Mouse (Mus musculus): Measurements from ENCODE around the gene Mios. TPM values are rescaled to one million over a fixed set of nuclear protein-coding genes. Genes with fewer than 3 reads are reported as not detected.
A peak's percentile ranks its signal among the peaks of the same experiment; 100 is the strongest.

Mios gene
- polyA plus RNA-seq (2015; fragmentation: Nextera tagmentation; extraction: Ambion mirVana), result 22.3 and 22.6 TPM in 2 replicates

GRCm38 (mm10) chr6:8209047-8209865 is at the start of gene Mios:
Mios (plus strand) TSS chr6:8209222.
- 0 out of 2 replicates have a peak, but pooled peaks cover 4% of the 10 kb centered on the region for H3K36me3 ChIP-seq
- H3K4me3 ChIP-seq, result peak within 1 kb of the TSS; percentile 63
- H3K27ac ChIP-seq (replicated peaks), result peak within 1 kb of the TSS; percentile 90
- peak within 1 kb of the TSS; percentile 65 for H3K4me2 ChIP-seq
- peak; percentile 98 for ATAC-seq (ENCODE audit: low FRiP score, low read depth)
- no peaks in the 10 kb centered on the region for H3K27me3 ChIP-seq
- no peaks in the 10 kb centered on the region for H3K9me3 ChIP-seq
- H3K4me1 ChIP-seq (replicated peaks), result peaks cover 14% of the 10 kb centered on the region
- WGBS, result under 1% methylated on average over 88 of the region's 90 CpGs
- H3K9ac ChIP-seq, result peak within 1 kb of the TSS; percentile 76

DNA sequence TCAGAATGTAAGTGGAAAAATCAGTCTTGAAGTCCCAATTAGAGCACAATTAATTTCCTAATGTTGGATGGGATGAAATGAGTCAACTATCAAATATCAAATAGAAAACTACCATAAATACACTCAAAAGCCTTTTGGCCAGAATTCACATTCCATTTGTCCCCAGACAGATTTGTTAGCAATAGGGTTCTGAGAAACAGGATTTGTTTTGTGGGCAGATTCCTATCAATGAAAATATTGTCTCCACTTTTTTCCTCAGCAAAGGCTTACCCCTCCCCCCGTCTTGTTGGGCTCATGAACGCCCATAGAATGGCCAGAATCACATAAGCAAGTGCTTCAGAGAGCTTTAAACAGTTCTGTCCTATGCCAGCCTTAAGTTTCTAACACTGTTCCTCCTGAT is 49.0 kb upstream of the Mios start:
- Histone ChIP-seq H3K27ac (replicated peaks) (no peak overlapping the region), H3K9me3 (no peaks in the 10 kb centered on the region), H3K9ac (no peak overlapping the region), H3K4me1 (replicated peaks) (no peaks in the 10 kb centered on the region), H3K4me2 (no peak overlapping the region), H3K36me3 (no peaks in the 10 kb centered on the region), H3K27me3 (no peaks in the 10 kb centered on the region), H3K4me3 (no peak overlapping the region)
- 68% methylated on average over 2 of the region's 2 CpGs for WGBS
- no peak for ATAC-seq (ENCODE audit: low FRiP score, low read depth)

- Histone ChIP-seq H3K4me2 (no peak overlapping the region), H3K9me3 (no peaks in the 10 kb centered on the region), H3K36me3 (no peaks in the 10 kb centered on the region), H3K27me3 (no peaks in the 10 kb centered on the region), H3K9ac (no peak overlapping the region), H3K27ac (replicated peaks) (no peak overlapping the region), H3K4me3 (no peak overlapping the region), H3K4me1 (replicated peaks) (no peaks in the 10 kb centered on the region)
- 78% methylated on average over 1 of the region's 1 CpGs for WGBS
- no peak for ATAC-seq (ENCODE audit: low FRiP score, low read depth)
These were observed 44.3 kb upstream of the Mios start for GRCm38 (mm10) chr6:8164741-8165140.

- no peak for ATAC-seq (ENCODE audit: low FRiP score, low read depth)
- WGBS, result 54% methylated on average over 1 of the region's 1 CpGs
- Histone ChIP-seq H3K36me3 (no peaks in the 10 kb centered on the region), H3K4me2 (no peak overlapping the region), H3K9me3 (no peaks in the 10 kb centered on the region), H3K27me3 (no peaks in the 10 kb centered on the region), H3K9ac (no peak overlapping the region), H3K4me1 (replicated peaks) (no peaks in the 10 kb centered on the region), H3K27ac (replicated peaks) (no peak overlapping the region), H3K4me3 (no peak overlapping the region)
These were observed 36.9 kb upstream of the Mios start for GRCm38 (mm10) chr6:8172101-8172500.

GRCm38 (mm10) chr6:8174062-8174461 is 35.0 kb upstream of the Mios start:
- no peak overlapping the region for H3K27ac ChIP-seq (replicated peaks)
- H3K36me3 ChIP-seq, result no peaks in the 10 kb centered on the region
- peaks cover 10% of the 10 kb centered on the region for H3K4me1 ChIP-seq (replicated peaks)
- 63% methylated on average over 2 of the region's 2 CpGs for WGBS
- no peak for ATAC-seq (ENCODE audit: low FRiP score, low read depth)
- H3K27me3 ChIP-seq, result no peaks in the 10 kb centered on the region
- no peak overlapping the region for H3K4me2 ChIP-seq
- no peaks in the 10 kb centered on the region for H3K9me3 ChIP-seq
- no peak overlapping the region for H3K4me3 ChIP-seq
- no peak overlapping the region for H3K9ac ChIP-seq

DNA sequence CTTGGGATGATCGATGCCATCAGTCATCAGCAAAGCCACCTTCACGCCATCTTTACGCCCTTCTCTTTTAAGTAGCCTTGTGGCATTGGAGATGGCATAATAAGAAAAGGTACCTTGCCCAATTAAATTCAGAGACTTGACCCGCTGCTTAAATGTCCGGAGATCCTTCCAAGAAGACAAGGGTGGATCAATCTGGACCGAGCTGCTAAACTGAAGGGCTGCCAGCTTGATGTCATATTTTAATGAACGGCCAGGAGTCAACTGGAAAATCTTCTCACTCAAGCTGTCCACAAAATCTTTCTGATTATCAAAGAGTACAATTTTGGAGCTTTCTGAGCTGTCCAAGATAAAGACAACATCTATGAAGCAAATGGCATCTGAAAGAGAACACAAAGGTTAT is 33.7 kb upstream of the Mios start:
- Histone ChIP-seq H3K4me3 (no peak overlapping the region), H3K4me1 (replicated peaks) (peaks cover 11% of the 10 kb centered on the region), H3K4me2 (no peak overlapping the region), H3K27ac (replicated peaks) (no peak overlapping the region), H3K36me3 (no peaks in the 10 kb centered on the region), H3K9me3 (no peaks in the 10 kb centered on the region), H3K9ac (no peak overlapping the region), H3K27me3 (no peaks in the 10 kb centered on the region)
- no peak for ATAC-seq (ENCODE audit: low FRiP score, low read depth)
- 93% methylated on average over 7 of the region's 7 CpGs for WGBS

DNA sequence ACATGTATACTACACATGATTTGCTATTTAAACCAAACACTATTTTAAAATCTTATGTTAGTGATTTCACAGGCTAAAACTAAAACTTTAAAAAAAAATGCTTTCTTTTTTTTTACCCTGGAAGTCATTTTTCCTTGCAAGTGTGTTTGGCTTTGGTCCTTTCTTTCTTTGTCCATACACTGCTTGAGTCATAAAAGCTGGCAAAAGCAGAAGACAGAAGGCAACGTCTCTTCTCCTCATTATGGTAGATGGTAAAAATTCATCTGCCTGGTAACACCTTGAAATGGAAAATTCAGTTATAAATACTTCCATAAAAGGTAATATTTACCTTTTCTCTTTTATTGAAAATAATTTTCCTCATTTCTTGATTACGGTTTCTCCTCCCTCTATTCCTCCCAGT is 32.9 kb upstream of the Mios start:
- no peaks in the 10 kb centered on the region for H3K36me3 ChIP-seq
- H3K27ac ChIP-seq (replicated peaks), result no peak overlapping the region
- no peaks in the 10 kb centered on the region for H3K9me3 ChIP-seq
- no peak overlapping the region for H3K4me3 ChIP-seq
- no peak for ATAC-seq (ENCODE audit: low FRiP score, low read depth)
- H3K27me3 ChIP-seq, result no peaks in the 10 kb centered on the region
- H3K9ac ChIP-seq, result no peak overlapping the region
- 91% methylated on average over 2 of the region's 2 CpGs for WGBS
- peaks cover 11% of the 10 kb centered on the region for H3K4me1 ChIP-seq (replicated peaks)
- no peak overlapping the region for H3K4me2 ChIP-seq

- H3K4me3 ChIP-seq, result peak overlapping the region; percentile 14; the same call in 1 of the 2 replicates
- H3K27ac ChIP-seq (replicated peaks), result peak overlapping the region; percentile 26; the same call in 1 of the 2 replicates
- H3K36me3 ChIP-seq, result no peaks in the 10 kb centered on the region
- peak; percentile 61; the same call in 1 of the 2 replicates for ATAC-seq (ENCODE audit: low FRiP score, low read depth)
- H3K9me3 ChIP-seq, result no peaks in the 10 kb centered on the region
- no peak overlapping the region for H3K9ac ChIP-seq
- peaks cover 11% of the 10 kb centered on the region for H3K4me1 ChIP-seq (replicated peaks)
- H3K4me2 ChIP-seq, result peak overlapping the region; percentile 49
- H3K27me3 ChIP-seq, result no peaks in the 10 kb centered on the region
- 10% methylated on average over 10 of the region's 10 CpGs for WGBS
These were observed 30.6 kb upstream of the Mios start for GRCm38 (mm10) chr6:8178397-8178941.

GRCm38 (mm10) chr6:8188599-8189233 is 20.3 kb upstream of the Mios start:
- Histone ChIP-seq H3K4me2 (no peak overlapping the region), H3K9me3 (no peaks in the 10 kb centered on the region), H3K9ac (no peak overlapping the region), H3K4me1 (replicated peaks) (no peaks in the 10 kb centered on the region), H3K4me3 (no peak overlapping the region), H3K27ac (replicated peaks) (no peak overlapping the region), H3K27me3 (no peaks in the 10 kb centered on the region), H3K36me3 (no peaks in the 10 kb centered on the region)
- 92% methylated on average over 3 of the region's 3 CpGs for WGBS
- ATAC-seq (ENCODE audit: low FRiP score, low read depth), result 0 out of 2 replicates have a peak, but pooled peaks have one; percentile 19

- Histone ChIP-seq H3K4me2 (no peak overlapping the region), H3K27ac (replicated peaks) (no peak overlapping the region), H3K9ac (no peak overlapping the region), H3K36me3 (no peaks in the 10 kb centered on the region), H3K27me3 (no peaks in the 10 kb centered on the region), H3K4me1 (replicated peaks) (no peaks in the 10 kb centered on the region), H3K4me3 (no peak overlapping the region), H3K9me3 (no peaks in the 10 kb centered on the region)
- 80% methylated on average over 3 of the region's 3 CpGs for WGBS
- no peak for ATAC-seq (ENCODE audit: low FRiP score, low read depth)
These were observed 19.1 kb upstream of the Mios start for GRCm38 (mm10) chr6:8189917-8190316.

GRCm38 (mm10) chr6:8192517-8192916 is 16.5 kb upstream of the Mios start, which contains the start of gene Col28a1:
Col28a1 (minus strand) TSS chr6:8192617.
- H3K27me3 ChIP-seq, result no peaks in the 10 kb centered on the region
- ATAC-seq (ENCODE audit: low FRiP score, low read depth), result no peak
- H3K4me2 ChIP-seq, result no peak within 1 kb of the TSS
- H3K27ac ChIP-seq (replicated peaks), result no peak within 1 kb of the TSS
- H3K9me3 ChIP-seq, result no peaks in the 10 kb centered on the region
- no peak within 1 kb of the TSS for H3K4me3 ChIP-seq
- no peaks in the 10 kb centered on the region for H3K4me1 ChIP-seq (replicated peaks)
- no peaks in the 10 kb centered on the region for H3K36me3 ChIP-seq
- no peak within 1 kb of the TSS for H3K9ac ChIP-seq

DNA sequence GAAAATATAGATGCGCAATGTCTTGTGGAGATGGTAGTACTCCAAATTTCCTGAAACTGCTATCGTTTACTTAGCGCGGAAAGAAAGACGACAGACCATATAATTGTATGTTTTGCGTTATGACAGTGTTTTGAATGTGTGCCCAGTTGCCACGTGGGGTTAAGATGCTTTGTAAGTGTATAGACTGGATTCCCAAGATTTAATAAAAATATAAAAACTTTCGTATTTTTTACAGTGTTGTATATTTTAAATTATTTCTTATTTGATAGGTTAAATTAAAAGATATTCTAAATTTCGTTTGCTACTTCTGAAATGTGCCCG is 804 bp downstream of the Mios start:
- Histone ChIP-seq H3K27me3 (no peaks in the 10 kb centered on the region), H3K36me3 (peaks cover 7% of the 10 kb centered on the region), H3K4me1 (replicated peaks) (peaks cover 14% of the 10 kb centered on the region), H3K9me3 (no peaks in the 10 kb centered on the region), H3K9ac (peak overlapping the region; percentile 76), H3K4me3 (peak overlapping the region; percentile 63), H3K4me2 (peak overlapping the region; percentile 65), H3K27ac (replicated peaks) (peak overlapping the region; percentile 90)
- ATAC-seq (ENCODE audit: low FRiP score, low read depth), result peak; percentile 6; the same call in 1 of the 2 replicates
- 10% methylated on average over 10 of the region's 10 CpGs for WGBS
